Mouse (Mus musculus) embryo, embryonic 10 days (tissue): Measurements from ENCODE around the gene Dnajb8.

Source experiments
- DNase-seq: peaks from one replicate; pipeline ENCODE4 v3.0.0-alpha.2; 2015; ENCODE audit warnings: low spot score

The Dnajb8 gene

GRCm38 (mm10) chr6:88229221-88229620 lies 7.2 kb downstream of the Dnajb8 start:
- no peak for DNase-seq

DNA sequence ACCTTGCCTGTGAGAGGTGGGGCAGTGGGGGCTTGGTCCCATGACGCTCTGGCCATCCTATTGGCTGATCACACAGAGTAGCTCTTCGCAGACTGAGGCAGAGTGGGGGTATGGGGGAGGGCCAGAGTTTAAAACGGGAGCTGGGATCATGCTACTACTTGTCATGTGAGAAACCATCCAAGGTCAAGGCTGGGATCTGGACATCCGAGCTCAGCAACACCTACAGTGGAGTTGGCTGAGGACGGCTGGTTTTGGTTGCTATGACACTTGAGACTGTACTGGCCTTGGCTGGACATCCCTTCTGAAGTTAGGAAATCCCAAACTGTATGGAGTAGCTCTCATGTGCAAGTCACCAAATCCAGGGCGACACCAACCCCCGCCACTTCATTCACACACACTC lies 9.8 kb downstream of the Dnajb8 start:
- no peak for DNase-seq

DNA sequence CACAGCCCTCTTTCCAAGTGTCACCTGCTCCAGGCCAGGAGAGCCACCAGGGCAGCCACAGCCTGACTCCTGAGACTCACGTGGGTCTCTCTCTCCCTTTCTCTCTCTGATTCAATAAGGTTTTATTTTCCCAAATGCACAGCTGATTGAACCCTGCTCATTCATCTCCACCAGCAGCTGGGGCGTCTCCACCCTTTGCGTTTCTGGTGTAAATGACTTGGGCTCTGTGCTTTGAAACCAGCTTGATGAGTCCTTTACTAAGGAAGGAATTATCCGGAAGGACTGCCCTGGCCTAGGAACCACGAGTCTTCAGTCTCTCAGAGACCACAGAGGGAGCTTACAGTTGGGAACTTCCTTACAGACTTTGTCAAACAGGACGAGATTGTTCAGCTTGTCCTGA lies 10.2 kb downstream of the Dnajb8 start:
- no peak for DNase-seq

- no peak for DNase-seq
These were observed 11.9 kb downstream of the Dnajb8 start for GRCm38 (mm10) chr6:88233996-88234395.

DNA sequence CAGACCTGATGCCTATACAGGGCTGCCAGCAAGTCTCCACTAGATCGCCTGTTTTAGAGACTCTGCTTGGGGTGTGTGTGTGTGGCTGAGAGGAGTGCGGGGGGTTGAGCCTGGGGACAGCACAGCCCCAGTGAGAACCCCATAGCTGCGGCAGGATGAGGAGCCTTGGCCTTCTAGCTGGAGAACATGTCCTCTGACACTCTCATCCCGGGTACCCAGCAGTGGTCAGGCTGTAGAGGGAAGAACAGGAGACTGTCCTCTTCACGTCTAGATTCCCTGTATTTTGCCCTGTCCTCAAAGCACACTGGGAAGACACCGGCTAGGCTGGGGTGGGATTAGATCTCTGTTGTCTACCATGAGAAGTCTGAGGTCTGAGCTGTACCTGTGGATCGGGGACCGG lies 13.4 kb downstream of the Dnajb8 start:
- no peak for DNase-seq

- peak; percentile 67 for DNase-seq
These were observed 13.9 kb downstream of the Dnajb8 start for GRCm38 (mm10) chr6:88235983-88236382.

DNA sequence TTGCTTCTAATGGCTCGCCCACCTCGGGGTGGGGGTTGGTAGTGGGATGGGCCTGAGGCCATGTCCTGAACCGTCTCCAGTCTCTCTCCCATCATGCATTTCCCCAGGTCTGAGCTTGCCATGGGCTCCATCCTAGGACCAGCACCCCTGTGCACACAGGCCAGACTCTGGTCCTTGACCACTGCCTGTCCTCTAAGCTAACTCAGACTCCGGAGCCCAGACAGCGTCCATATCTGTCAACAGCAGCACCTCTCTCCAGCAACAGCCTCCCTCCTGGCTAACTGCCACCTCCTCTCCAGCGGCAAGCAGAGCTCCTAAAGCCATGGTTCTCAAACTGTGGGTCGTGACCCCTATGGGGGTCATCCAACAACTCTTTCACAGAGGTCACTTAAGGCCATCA lies 14.4 kb downstream of the Dnajb8 start:
- peak; percentile 27 for DNase-seq

DNA sequence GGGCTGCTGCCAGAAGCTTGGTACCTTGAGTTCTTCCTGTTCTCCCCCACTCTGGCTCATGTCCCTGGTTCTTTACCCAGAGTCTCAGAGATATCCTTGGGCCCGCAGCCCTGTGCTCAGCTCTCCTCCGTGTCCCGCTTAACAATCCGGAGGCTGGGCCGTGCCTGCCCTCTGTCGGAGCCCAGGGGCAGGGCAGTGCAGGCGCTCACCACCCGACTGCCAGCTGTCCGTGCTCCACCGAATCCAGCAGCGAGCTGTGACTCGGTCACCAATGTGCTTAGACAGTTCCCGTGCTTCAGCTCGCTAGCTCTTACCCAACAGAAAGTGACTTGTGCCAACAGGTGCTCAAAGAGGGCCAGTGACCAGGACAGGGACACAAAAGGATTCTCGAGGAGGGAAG lies 20.5 kb downstream of the Dnajb8 start:
- peak; percentile 86 for DNase-seq

GRCm38 (mm10) chr6:88249231-88249630 lies 27.2 kb downstream of the Dnajb8 start:
- DNase-seq: no peak

- no peak for DNase-seq
These were observed 29.3 kb downstream of the Dnajb8 start for GRCm38 (mm10) chr6:88251396-88251795.

GRCm38 (mm10) chr6:88251798-88252478 lies 29.9 kb downstream of the Dnajb8 start:
- no peak for DNase-seq

DNA sequence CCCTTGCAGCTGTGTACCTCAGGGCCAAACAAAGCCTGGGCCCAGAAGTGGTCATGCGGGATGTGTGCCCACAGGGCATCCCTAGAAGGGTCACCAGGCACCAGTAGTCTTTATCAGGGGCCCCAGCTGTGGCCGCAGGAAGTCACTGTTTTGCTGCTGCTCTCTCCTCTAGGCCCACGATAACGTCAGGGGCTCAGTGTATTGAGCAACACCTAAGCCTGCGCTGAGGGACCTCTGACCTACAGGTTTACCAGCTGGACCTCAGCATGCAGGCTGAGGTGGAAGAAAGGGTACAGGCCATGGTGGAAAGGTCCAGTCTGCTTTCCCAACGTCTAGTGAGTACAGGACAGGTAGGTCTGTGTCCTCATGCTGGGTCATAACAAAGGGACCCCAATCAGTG lies 32.0 kb downstream of the Dnajb8 start:
- no peak for DNase-seq

DNA sequence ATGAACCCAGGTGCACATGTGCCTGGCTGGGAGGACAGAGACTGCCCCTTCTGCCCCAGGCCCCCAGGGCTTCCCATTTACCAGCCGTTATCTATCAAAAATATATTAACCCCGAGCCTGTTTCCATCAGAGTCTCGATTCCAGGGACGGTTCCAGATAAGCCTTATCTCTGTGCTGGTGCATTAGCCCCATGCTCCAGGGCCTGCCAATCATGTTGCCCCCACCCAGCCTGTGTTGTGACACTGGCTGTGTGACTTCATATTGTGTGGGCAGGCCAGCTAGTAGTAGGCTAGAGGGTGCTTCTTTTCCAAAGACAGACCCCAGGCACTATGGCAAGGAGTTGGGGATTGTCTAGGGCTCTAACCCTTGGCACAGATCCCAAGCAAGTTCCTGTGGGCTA lies 33.4 kb downstream of the Dnajb8 start:
- no peak for DNase-seq

GRCm38 (mm10) chr6:88259621-88260020 lies 37.6 kb downstream of the Dnajb8 start:
- DNase-seq: no peak

- DNase-seq: no peak
These were observed 38.6 kb downstream of the Dnajb8 start for GRCm38 (mm10) chr6:88260645-88261044.

DNA sequence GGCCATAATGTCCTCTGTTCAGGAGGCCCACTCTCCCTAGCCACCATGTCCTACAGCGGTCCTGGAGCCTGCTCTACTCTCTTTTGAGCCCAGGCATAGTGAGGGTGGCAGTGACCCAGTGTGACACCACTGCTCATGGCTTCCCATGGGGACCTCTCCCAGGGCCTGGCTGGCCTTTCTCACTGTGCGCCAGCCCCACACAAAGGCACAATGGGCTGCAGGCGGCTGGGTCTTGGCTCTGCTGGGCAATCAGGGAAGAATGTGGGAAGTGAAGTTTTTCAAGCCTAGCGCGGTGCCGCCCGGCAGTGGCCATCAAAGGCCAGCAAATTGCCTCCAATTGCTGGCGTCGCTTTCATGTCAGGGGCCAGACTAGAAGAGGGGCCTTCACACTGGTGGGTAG lies 40.1 kb downstream of the Dnajb8 start:
- DNase-seq: peak; percentile 44

DNA sequence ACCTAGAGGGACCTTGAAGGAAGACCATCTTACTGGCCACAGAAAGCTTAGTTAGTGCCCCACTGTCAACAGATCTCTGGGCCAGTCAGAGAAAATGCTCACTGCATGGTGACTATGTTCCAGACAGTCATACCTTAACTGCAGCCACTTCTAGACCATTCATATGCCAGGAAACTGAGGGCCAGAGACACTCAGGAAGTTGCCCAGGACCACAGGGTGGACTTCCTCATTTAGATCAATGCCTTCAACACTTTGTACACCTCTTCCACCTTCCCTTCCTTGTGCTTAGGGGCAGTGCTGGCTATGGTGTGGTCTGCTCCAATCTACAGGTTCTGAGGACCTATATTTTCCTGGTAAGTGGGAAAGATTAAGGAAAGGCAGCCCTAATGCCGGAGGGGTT lies 43.3 kb downstream of the Dnajb8 start:
- no peak for DNase-seq

DNA sequence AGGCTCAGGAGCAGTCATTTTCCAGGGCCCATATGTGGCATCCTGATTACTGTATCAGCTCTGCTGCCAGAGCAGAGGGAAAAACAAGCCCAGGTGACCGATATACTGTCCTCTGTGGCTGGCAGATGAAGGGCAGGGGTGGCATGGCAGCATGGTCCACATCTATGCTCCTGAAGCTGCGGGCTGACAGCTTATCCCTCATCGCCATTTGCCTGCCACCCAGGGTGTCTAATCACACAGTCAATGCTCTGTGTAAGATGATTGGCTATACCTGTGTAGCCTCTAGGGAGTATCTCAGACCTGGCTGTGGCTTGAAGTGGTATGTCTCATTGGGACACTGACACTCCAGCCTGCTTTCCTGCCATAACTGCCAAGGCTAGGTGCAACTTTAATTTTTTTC lies 44.0 kb downstream of the Dnajb8 start:
- DNase-seq: no peak

DNA sequence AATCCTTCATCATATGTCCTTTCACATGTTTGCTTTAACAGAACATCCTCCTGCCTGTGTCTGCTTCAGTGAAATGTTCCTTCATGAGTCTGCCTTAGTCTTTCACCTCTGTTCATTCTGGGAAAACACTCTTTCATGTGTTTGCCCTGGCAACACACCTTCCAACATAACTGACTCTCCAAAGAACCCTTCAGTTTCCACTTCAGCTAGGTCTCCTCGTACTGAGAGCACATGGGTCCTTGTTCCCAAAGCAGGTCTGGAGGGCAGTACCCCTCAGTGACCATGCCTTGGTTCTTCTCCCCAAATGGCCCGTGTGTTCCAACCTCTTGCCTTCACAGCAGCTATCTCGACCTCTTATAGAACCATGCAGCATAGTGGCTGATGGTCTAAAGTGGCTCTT lies 45.0 kb downstream of the Dnajb8 start:
- no peak for DNase-seq

DNA sequence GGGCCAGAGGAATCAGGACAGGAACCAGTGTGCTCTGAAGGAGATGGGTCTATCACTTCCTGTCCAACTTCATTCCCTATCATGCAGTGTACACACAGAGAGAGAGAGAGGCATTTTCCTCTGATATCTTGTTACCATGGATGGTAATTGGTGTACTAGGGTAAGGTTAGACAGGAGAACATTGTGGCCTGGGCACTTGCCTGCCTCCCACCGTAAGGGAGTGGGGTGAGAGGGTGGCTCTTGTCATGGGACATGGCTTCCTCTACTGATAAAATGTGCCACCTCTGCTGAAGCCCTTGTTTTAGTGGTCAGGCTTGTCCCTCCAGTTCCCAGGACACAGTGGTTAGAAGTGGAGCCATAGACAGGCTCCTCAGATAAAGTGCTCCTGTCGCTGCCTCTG lies 45.9 kb downstream of the Dnajb8 start:
- DNase-seq: no peak

GRCm38 (mm10) chr6:88274623-88275022 lies 52.6 kb downstream of the Dnajb8 start:
- no peak for DNase-seq

DNA sequence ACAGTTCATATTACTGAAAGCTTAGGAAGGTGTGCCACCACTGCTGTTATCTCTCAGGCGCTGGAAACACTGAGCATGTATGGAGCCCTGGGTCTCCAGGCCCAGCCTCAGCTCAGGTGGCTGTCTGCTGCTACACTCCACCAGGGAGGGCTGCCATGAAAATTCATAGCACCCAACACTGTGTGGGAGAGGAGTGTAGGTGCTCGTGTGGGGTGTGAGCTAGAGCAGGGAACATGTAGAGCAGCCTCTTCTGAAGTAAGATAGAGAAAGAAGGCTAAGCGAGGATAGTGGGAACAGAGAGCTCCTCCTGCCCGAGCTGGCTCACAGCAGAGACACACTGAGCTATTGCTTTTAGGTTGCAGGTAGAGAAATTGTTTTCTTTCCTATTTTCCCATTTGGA lies 54.2 kb downstream of the Dnajb8 start:
- DNase-seq: no peak

DNA sequence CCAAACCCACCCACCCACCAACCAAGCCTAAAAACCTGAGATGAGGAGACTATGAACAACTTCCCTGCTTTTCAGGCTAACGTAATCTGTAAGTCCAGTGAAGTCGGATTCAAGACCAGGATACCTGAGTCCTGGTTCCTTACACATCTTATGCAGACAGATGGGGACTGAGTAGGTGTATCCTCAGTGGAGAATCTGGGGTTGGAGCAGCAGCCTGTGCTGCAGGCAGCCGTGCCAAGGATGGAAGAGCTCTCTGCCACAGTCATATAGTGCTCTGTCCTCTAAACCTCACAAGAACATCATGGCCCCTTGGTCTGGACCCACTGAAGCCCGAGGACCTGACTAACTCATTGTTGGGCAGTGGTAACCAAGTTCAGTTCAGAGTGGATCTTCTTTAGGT lies 55.2 kb downstream of the Dnajb8 start:
- no peak for DNase-seq

DNA sequence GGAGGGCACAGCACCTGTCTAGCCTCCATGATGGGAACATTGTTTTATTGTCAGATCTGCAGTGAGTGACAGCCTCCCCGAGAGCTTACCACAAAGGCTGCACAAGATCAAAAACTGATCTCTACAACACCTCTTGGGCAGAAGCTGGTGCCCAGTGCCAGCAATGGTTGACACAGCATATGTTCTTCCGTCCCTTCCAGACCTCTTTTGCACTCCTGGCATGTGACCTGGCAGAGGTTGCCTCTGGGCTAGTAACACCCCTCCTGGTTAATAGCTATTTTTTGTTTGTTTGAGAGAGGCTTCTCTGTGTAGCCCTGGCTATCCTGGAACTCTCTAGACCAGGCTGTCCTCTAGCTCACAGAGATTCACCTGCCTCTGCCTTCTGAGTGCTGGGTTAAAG lies 56.1 kb downstream of the Dnajb8 start:
- DNase-seq: no peak
